Mouse (Mus musculus) liver, embryonic 11.5 days (tissue): ENCODE results near the gene Gm21915. TPM values are rescaled to one million over a fixed set of nuclear protein-coding genes. Genes with fewer than 3 reads are reported as not detected.
A peak's percentile ranks its signal among the peaks of the same experiment; 100 is the strongest.

Experiments
- ATAC-seq: fragments of 200-750 bp; cut with Nextera tagmentation; replicated peaks from 2 replicates; pipeline ENCODE4 v1.8.0; 2017; ENCODE audit warnings: moderate number of reproducible peaks, mild to moderate bottlenecking, moderate TSS enrichment, moderate library complexity; ENCODE audit not compliant: low FRiP score
- DNase-seq: peaks from one replicate; pipeline ENCODE4 v3.0.0-alpha.2; 2017; ENCODE audit warnings: low spot score
- H3K27ac ChIP-seq: fragments of 300-500 bp; sonication (generic); 2 replicates; pipeline ENCODE4 v1.5.1; 2014; ENCODE audit warnings: mild to moderate bottlenecking, low read depth, low read length, control low read depth
- H3K27me3 ChIP-seq: fragments of 300-500 bp; sonication (generic); replicated peaks from 2 replicates; pipeline ENCODE4 v1.6.1; 2014; ENCODE audit warnings: low read length, mixed read lengths; ENCODE audit not compliant: control insufficient read depth, insufficient read depth
- H3K36me3 ChIP-seq: fragments of 300-500 bp; sonication (generic); 2 replicates; pipeline ENCODE4 v1.6.1; 2014; ENCODE audit warnings: mild to moderate bottlenecking, low read length, moderate library complexity, mixed read lengths; ENCODE audit not compliant: control insufficient read depth, insufficient read depth
- H3K4me1 ChIP-seq: fragments of 300-500 bp; sonication (generic); replicated peaks from 2 replicates; pipeline ENCODE4 v1.6.1; 2014; ENCODE audit warnings: low read length, mixed read lengths; ENCODE audit not compliant: control insufficient read depth, insufficient read depth
- H3K4me2 ChIP-seq: fragments of 300-500 bp; sonication (generic); 2 replicates; pipeline ENCODE4 v1.6.1; 2014; ENCODE audit warnings: mild to moderate bottlenecking, control low read depth, moderate library complexity
- H3K4me3 ChIP-seq: fragments of 300-500 bp; sonication (generic); 2 replicates; pipeline ENCODE4 v1.5.1; 2014; ENCODE audit warnings: low read depth, low read length, control low read depth
- H3K9ac ChIP-seq: fragments of 300-500 bp; sonication (generic); 2 replicates; pipeline ENCODE4 v1.6.1; 2014; ENCODE audit warnings: low read depth, low read length, control low read depth
- H3K9me3 ChIP-seq: fragments of 300-500 bp; sonication (generic); 2 replicates; pipeline ENCODE4 v1.6.1; 2016; ENCODE audit warnings: low read length, inconsistent platforms, mixed read lengths; ENCODE audit not compliant: control insufficient read depth
- WGBS: fragments of 180-500 bp; shearing (Covaris S2); extraction: QIAGEN DNeasy Blood & Tissue Kit; methylation state at CpG from one replicate; pipeline ENCODE4 v1.1.7; 2014; 5-methylcytosine and 5-hydroxymethylcytosine counted together
- polyA plus RNA-seq: library from polyadenylated mRNA; unstranded; fragments of >200 nt; fragmentation: Nextera tagmentation; extraction: Ambion mirVana; gene quantifications from 2 replicates; pipeline ENCODE4 v1.2.1, GENCODE M21; 2014

The Gm21915 gene
- polyA plus RNA-seq, 1 experiment from 2014 or later, result not detected

DNA sequence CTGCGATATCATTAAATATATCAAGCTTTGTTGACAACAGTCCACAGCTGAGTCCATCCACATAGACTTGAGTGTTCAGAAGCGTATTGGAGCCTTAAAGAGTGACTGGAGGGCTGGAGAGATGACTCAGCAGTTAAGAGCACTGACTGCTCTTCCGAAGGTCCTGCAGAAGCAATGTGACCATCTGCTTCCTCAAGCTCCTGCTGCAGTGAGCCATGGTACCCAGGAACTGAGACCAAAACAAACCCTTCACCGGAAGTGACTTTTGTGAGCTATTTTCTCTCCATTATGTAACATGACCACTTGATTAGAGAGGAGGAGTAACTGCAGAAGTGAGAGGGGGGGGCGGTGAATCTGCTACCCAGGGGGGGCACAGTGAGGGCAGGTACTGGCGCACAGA, 39.3 kb upstream of the Gm21915 start:
- no peak overlapping the region for H3K27ac ChIP-seq
- DNase-seq, result no peak

DNA sequence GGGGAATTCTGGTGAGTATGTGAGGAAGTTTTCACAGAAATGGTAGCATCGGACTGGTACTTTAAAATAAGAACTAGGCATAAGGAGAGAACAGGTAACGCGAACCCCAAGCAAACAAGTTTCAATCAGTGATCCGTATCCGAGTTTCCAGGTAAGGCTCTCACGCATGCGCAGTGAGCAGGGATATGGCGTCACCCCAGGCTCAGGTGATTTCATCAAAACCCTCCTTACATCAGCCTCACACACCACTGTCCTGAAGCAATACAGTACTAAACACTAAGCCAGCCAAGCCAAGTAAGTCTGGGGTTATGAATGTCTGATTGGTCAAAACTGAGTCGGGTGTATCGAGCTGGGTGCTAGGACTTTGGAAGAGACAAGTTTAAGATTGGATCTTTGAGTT, 38.9 kb upstream of the Gm21915 start:
- no peak overlapping the region for H3K27ac ChIP-seq
- H3K4me3 ChIP-seq, result no peak overlapping the region
- no peaks in the 10 kb centered on the region for H3K9me3 ChIP-seq
- H3K9ac ChIP-seq, result no peak overlapping the region
- H3K4me1 ChIP-seq, result no peaks in the 10 kb centered on the region
- DNase-seq (no peak), ATAC-seq (no peak)
- no peaks in the 10 kb centered on the region for H3K36me3 ChIP-seq
- 85% methylated on average over 10 of the region's 10 CpGs for WGBS
- no peaks in the 10 kb centered on the region for H3K27me3 ChIP-seq
- H3K4me2 ChIP-seq, result no peak overlapping the region

More for the DNA sequence above, 39.3 kb upstream of the Gm21915 start:
- 51% methylated on average over 6 of the region's 6 CpGs for WGBS
- ATAC-seq, result no peak
- Histone ChIP-seq H3K9me3 (no peaks in the 10 kb centered on the region), H3K4me3 (no peak overlapping the region), H3K9ac (no peak overlapping the region), H3K27me3 (no peaks in the 10 kb centered on the region), H3K4me2 (no peak overlapping the region), H3K4me1 (no peaks in the 10 kb centered on the region), H3K36me3 (no peaks in the 10 kb centered on the region)

DNA sequence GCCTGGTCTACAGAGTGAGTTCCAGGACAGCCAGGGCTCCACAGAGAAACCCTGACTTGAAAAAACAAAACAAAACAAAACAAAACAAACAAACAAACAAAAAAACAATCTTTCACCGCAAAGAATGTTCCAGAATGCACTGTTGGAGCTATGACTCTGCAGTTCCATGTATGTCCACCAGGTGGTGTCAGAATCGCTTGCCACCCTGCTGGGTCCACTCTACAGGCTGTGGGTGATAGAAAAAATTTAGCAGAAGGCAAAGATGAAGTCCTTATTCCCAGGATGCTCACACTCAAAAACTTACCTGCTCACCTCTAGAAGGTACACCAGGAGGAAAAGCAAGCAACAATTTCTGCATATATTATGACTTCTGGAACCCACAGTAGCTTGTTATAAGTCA, 34.4 kb upstream of the Gm21915 start:
- H3K4me2 ChIP-seq, result no peak overlapping the region
- no peaks in the 10 kb centered on the region for H3K36me3 ChIP-seq
- H3K9ac ChIP-seq, result no peak overlapping the region
- H3K4me1 ChIP-seq, result peaks cover 3% of the 10 kb centered on the region; the same call in 1 of the 2 replicates
- DNase-seq (no peak), ATAC-seq (no peak)
- WGBS, result 16% methylated on average over 2 of the region's 2 CpGs
- H3K9me3 ChIP-seq, result no peaks in the 10 kb centered on the region
- H3K27ac ChIP-seq, result no peak overlapping the region
- H3K4me3 ChIP-seq, result no peak overlapping the region
- no peaks in the 10 kb centered on the region for H3K27me3 ChIP-seq

DNA sequence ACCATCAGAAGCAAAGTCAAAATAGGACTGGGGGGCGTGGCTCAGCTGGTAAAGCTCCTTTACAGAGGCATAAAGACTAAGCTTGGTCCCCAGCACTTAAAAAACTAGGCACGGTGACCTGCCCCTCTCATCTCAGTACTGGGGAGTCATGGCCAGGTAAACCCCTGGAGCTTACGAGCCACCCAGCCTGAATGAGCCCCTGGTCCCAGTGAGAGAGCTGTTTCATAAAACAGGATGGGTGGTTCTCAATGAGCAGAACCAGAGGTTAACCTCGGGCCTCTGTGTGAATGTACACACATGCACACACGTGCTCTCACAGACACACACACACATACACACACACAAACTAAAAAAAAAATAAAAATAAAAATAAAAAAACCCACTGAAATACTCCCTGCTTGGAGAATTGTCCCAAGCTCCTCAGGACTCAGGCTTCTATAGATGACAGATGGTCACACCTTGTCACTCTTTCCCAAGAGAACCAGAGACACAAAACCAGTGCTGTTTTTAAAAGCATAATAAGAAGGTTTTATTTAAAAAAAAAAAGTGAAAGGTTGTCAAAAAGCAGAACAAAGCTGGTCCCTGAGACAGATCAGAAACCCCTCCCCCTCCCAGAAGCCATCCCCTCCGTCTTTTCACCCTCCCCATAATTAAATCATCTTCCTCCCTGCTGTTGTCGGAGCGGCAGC, 32.6 kb upstream of the Gm21915 start:
- H3K27ac ChIP-seq, result no peak overlapping the region
- ATAC-seq (no peak), DNase-seq (no peak)
- no peaks in the 10 kb centered on the region for H3K27me3 ChIP-seq
- H3K9ac ChIP-seq, result no peak overlapping the region; the same call in 1 of the 2 replicates
- H3K4me1 ChIP-seq, result peaks cover 3% of the 10 kb centered on the region; the same call in 1 of the 2 replicates
- peak overlapping the region; percentile 77 for H3K4me2 ChIP-seq
- H3K4me3 ChIP-seq, result peak overlapping the region; percentile 52
- no peaks in the 10 kb centered on the region for H3K9me3 ChIP-seq
- H3K36me3 ChIP-seq, result no peaks in the 10 kb centered on the region
- WGBS, result 32% methylated on average over 8 of the region's 8 CpGs

DNA sequence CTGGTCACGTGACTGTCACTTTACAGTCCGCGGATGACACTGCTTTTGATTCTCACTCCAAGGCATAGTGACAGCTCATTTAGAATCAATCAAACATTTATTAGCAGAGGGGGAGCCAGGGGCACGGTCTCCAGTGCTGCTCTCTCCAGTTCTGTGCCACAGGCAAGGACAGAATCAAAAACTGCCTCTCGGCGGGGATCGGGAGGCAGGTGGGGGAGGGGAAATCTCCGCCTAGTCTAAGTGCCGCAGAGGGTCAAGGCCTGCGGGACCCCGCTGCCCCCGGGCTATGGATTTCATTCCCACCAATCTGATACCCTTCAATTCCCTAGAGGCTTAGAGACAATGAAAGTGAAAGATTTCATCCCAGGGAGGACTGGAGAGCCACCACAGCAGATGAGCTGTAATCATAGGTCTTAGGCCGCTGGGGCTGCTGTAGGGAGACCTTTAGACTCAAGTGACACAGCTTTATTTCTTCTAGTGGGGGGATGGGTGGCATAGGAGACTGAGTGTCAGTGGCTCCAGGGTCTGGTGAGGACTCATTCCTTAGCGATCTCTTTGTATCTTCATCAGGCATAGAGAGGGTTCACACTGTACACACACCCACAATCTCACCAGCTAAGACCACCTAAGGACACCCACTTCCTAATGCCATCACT, 31.9 kb upstream of the Gm21915 start:
- no peaks in the 10 kb centered on the region for H3K9me3 ChIP-seq
- H3K27me3 ChIP-seq, result no peaks in the 10 kb centered on the region
- ATAC-seq, result peak; percentile 31; the same call in 1 of the 2 replicates
- H3K4me2 ChIP-seq, result peak overlapping the region; percentile 77
- DNase-seq, result peak; percentile 46
- H3K36me3 ChIP-seq, result no peaks in the 10 kb centered on the region
- peak overlapping the region; percentile 52 for H3K4me3 ChIP-seq
- WGBS, result 7% methylated on average over 14 of the region's 14 CpGs
- H3K9ac ChIP-seq, result peak overlapping the region; percentile 36
- H3K4me1 ChIP-seq, result peaks cover 3% of the 10 kb centered on the region; the same call in 1 of the 2 replicates
- H3K27ac ChIP-seq, result no peak overlapping the region

DNA sequence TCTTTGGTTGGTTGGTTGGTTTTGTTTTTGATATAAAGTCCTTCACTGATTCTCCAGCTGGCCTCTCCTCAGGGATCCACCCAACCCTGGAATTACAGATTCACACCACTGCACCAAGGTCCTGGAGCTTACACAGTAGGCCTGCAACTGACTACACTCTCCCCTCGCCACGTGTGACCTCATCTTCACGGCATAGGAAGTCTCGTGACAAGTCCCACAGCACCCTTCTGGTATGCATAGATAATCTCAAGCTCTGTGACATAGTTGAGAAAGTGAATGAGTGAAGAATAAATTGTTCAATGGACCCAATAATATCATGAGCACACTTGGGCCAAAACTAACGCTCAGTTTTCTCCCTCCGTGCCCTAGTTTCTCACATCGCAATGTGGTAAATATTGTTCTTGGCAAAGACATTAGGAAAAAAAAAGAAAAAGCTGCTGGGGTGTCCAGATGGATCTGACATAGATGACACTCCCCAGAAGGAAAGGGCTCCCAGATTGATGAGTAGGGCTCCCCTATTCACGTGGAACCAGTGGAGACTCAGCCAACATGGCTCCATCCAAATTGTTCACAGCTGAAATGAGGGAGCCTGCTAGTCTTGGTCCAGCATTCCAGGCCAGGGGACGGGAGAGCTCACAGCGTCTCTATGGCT, 30.8 kb upstream of the Gm21915 start:
- H3K9me3 ChIP-seq, result no peaks in the 10 kb centered on the region
- H3K4me3 ChIP-seq, result no peak overlapping the region
- H3K9ac ChIP-seq, result no peak overlapping the region
- H3K27me3 ChIP-seq, result no peaks in the 10 kb centered on the region
- peaks cover 3% of the 10 kb centered on the region; the same call in 1 of the 2 replicates for H3K4me1 ChIP-seq
- H3K36me3 ChIP-seq, result no peaks in the 10 kb centered on the region
- no peak overlapping the region for H3K27ac ChIP-seq
- no peak overlapping the region for H3K4me2 ChIP-seq
- no peak for DNase-seq
- no peak for ATAC-seq
- 77% methylated on average over 10 of the region's 10 CpGs for WGBS

DNA sequence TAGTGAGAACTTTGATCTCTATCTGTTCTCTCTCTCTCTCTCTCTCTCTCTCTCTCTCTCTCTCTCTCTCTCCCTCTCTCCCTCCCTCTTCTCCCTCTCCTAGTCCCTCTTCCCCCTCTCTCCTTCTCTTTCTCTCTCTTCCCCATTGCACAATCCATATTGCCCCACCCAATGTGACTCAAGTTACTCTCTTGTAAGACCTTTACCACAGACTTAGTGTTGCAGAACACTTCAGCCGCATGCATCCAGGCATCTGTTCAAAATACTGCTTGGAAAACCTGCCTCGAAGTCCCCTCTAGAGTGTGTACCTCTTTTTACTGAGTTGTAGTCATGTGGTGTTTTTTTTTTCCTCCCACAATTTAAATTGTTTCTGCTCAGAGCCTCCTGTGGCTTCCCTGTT, 29.1 kb upstream of the Gm21915 start:
- no peaks in the 10 kb centered on the region for H3K36me3 ChIP-seq
- DNase-seq, result no peak
- no peak overlapping the region for H3K4me2 ChIP-seq
- no peak overlapping the region for H3K9ac ChIP-seq
- ATAC-seq, result no peak
- no peak overlapping the region for H3K27ac ChIP-seq
- no peaks in the 10 kb centered on the region for H3K9me3 ChIP-seq
- H3K4me1 ChIP-seq, result peaks cover 3% of the 10 kb centered on the region; the same call in 1 of the 2 replicates
- WGBS, result 67% methylated on average over 2 of the region's 2 CpGs
- H3K27me3 ChIP-seq, result no peaks in the 10 kb centered on the region
- H3K4me3 ChIP-seq, result no peak overlapping the region

DNA sequence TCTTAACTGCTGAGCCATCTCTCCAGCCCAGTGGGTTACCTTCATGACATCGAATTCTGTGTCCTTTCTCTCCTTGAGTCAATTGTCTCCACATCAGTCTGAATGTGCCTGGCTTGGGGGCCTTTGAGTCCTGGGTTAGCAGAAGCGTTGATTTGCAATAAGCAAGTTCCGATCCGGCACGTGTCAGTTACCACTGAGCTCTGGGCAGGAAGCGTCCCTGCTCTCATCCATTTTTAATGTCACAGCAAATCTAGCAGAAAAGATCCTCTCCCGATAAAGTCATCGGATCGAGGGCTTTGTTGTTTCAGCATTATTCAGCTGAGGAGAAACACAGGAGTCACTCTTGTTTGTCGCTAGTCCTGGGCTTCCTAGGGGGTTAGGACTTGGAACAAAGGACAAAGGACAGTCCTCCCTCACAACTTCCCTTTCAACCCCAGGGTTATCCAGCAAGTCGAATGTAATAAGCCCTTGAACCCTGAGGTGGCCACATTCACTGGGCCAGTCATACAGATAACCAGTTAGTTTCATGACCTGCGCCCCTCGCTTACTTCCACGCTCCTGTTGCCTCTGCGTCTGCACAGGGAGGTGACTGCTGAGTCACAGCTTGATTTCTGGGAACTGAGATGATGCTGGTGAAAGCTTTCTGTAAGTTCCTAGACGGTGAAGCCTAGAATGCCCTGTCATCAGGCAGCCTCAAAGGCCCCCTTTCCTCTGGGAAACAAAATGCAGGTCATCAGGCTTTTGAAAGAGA, 27.8 kb upstream of the Gm21915 start:
- WGBS, result 27% methylated on average over 16 of the region's 16 CpGs
- H3K9me3 ChIP-seq, result no peaks in the 10 kb centered on the region
- H3K4me1 ChIP-seq, result peaks cover 3% of the 10 kb centered on the region; the same call in 1 of the 2 replicates
- ATAC-seq, result no peak
- no peaks in the 10 kb centered on the region for H3K36me3 ChIP-seq
- no peak overlapping the region for H3K4me2 ChIP-seq
- no peaks in the 10 kb centered on the region for H3K27me3 ChIP-seq
- H3K4me3 ChIP-seq, result no peak overlapping the region
- no peak overlapping the region for H3K9ac ChIP-seq
- no peak for DNase-seq
- no peak overlapping the region for H3K27ac ChIP-seq
